Mouse (Mus musculus): ENCODE data around the gene Mrto4.

- TF ChIP-seq GATA1 (IDR thresholded peaks at IDR 0.05; ENCODE audit: low read length) = no peak
- TF ChIP-seq TAL1 (IDR thresholded peaks at IDR 0.05; ENCODE audit: low read length) = no peak
Observed at GRCm38 (mm10) chr4:139307916-139308315, 44.5 kb downstream of the Mrto4 start.
